Mouse (Mus musculus) lung, embryonic 16.5 days (tissue): ENCODE measurements at regions not wholly inside any gene's neighbourhood (a gene's known extent, or its start where the extent isn't known, plus 50 kb on each side); places are given as distances from the start of the nearest gene placed in this dataset.

Experiments used
- ATAC-seq: fragments of 200-750 bp; cut with Nextera tagmentation; 2 replicates; pipeline ENCODE4 v1.8.0; 2017; ENCODE audit warnings: low read depth, mild to moderate bottlenecking, moderate library complexity
- H3K27ac ChIP-seq: fragments of 300-500 bp; sonication (generic); 2 replicates; pipeline ENCODE4 v1.5.1; 2014; ENCODE audit warnings: mild to moderate bottlenecking, control low read depth, low read length
- H3K27me3 ChIP-seq: fragments of 300-500 bp; sonication (generic); 2 replicates; pipeline ENCODE4 v1.6.1; 2014; ENCODE audit warnings: low read depth, low read length, mixed read lengths; ENCODE audit not compliant: control insufficient read depth, insufficient read depth
- H3K36me3 ChIP-seq: fragments of 300-500 bp; sonication (generic); 2 replicates; pipeline ENCODE4 v1.6.1; 2014; ENCODE audit warnings: low read length; ENCODE audit not compliant: control insufficient read depth, insufficient read depth
- H3K4me1 ChIP-seq: fragments of 300-500 bp; sonication (generic); replicated peaks from 2 replicates; pipeline ENCODE4 v1.6.1; 2014; ENCODE audit warnings: low read length, mixed read lengths; ENCODE audit not compliant: control insufficient read depth, insufficient read depth
- H3K4me2 ChIP-seq: fragments of 300-500 bp; sonication (generic); 2 replicates; pipeline ENCODE4 v1.6.1; 2014; ENCODE audit warnings: low read depth, low read length, control low read depth
- H3K4me3 ChIP-seq: fragments of 300-500 bp; sonication (generic); 2 replicates; pipeline ENCODE4 v1.5.1; 2014; ENCODE audit warnings: mild to moderate bottlenecking, low read length, control low read depth
- H3K9ac ChIP-seq: fragments of 300-500 bp; sonication (generic); 2 replicates; pipeline ENCODE4 v1.6.1; 2014; ENCODE audit warnings: low read length, control low read depth
- H3K9me3 ChIP-seq: fragments of 300-500 bp; sonication (generic); 2 replicates; pipeline ENCODE4 v1.6.1; 2016; ENCODE audit warnings: low read length; ENCODE audit not compliant: control insufficient read depth
- WGBS: fragments of 180-500 bp; shearing (Covaris S2); extraction: QIAGEN DNeasy Blood & Tissue Kit; methylation state at CpG from one replicate; pipeline ENCODE4 v1.1.7; 2014; 5-methylcytosine and 5-hydroxymethylcytosine counted together

- Histone ChIP-seq H3K9ac (peak overlapping the region; percentile 42), H3K27ac (0 out of 2 replicates have a peak overlapping the region, but pooled peaks have one; percentile 4), H3K4me2 (peak overlapping the region; percentile 50), H3K36me3 (no peaks in the 10 kb centered on the region), H3K4me3 (peak overlapping the region; percentile 21), H3K9me3 (no peaks in the 10 kb centered on the region), H3K27me3 (no peaks in the 10 kb centered on the region), H3K4me1 (peaks cover 7% of the 10 kb centered on the region; the same call in 1 of the 2 replicates)
- WGBS = 10% methylated on average over 13 of the region's 13 CpGs
- ATAC-seq = peak; percentile 73
These were observed 483.8 kb upstream of the Fam92a start for GRCm38 (mm10) chr4:12655457-12656228.

- Histone ChIP-seq H3K9ac (peak overlapping the region; percentile 42), H3K27ac (no peak overlapping the region)
These were observed 483.0 kb upstream of the Fam92a start for GRCm38 (mm10) chr4:12654568-12655456.

DNA sequence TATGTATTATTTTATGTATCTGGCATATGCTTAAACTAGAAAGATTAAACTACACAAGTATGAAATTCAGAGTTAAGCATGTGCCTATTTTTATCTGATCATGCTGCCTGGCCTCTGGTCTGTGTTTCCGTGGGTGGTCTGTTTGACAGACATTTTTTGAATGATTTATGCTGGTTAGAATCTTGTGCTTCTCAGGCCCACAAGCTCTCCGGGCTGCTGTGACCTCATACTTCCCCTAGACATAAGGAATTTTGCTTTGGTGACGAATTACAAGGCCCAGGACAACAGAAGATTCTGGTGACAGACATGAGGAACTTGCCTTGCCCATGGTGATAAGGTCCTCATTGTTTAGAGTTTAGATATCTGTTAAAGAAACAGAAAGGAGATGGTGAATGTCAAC, 475.9 kb upstream of the Fam92a start:
- Histone ChIP-seq H3K4me1 (no peaks in the 10 kb centered on the region), H3K9ac (no peak overlapping the region), H3K27ac (no peak overlapping the region), H3K9me3 (no peaks in the 10 kb centered on the region), H3K36me3 (no peaks in the 10 kb centered on the region), H3K4me3 (no peak overlapping the region), H3K4me2 (no peak overlapping the region), H3K27me3 (no peaks in the 10 kb centered on the region)
- WGBS = 22% methylated on average over 3 of the region's 3 CpGs
- peak; percentile 43; the same call in 1 of the 2 replicates for ATAC-seq

More at GRCm38 (mm10) chr4:12654568-12655456, 483.0 kb upstream of the Fam92a start:
- H3K4me1 ChIP-seq = peaks cover 7% of the 10 kb centered on the region; the same call in 1 of the 2 replicates
- no peaks in the 10 kb centered on the region for H3K27me3 ChIP-seq
- no peaks in the 10 kb centered on the region for H3K9me3 ChIP-seq
- peak; percentile 51; the same call in 1 of the 2 replicates for ATAC-seq
- H3K4me2 ChIP-seq = peak overlapping the region; percentile 50
- H3K4me3 ChIP-seq = peak overlapping the region; percentile 21
- H3K36me3 ChIP-seq = no peaks in the 10 kb centered on the region
- WGBS = 33% methylated on average over 12 of the region's 12 CpGs

DNA sequence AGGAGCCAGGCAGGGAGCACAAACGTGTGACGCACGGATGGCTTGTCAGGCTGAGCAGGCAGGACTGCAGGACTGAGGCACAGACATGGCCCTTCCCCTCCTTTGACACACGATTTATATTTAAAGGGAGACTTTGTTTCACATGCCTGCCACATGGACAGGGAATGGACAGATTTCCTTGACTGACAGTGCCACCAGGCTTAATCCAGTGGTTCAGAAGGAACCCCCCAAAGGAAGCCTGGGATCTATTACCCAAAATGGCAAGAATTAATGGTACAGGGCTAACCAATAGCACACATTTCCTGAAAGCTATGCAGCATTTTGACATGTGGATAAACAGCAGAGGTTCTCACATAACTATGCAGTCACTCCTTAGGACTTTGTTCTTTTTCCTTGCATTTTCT, 470.7 kb upstream of the Fam92a start:
- no peaks in the 10 kb centered on the region for H3K36me3 ChIP-seq
- ATAC-seq = peak; percentile 47; the same call in 1 of the 2 replicates
- H3K4me3 ChIP-seq = no peak overlapping the region
- H3K4me1 ChIP-seq = no peaks in the 10 kb centered on the region
- H3K27ac ChIP-seq = no peak overlapping the region
- H3K27me3 ChIP-seq = no peaks in the 10 kb centered on the region
- no peak overlapping the region for H3K9ac ChIP-seq
- H3K4me2 ChIP-seq = no peak overlapping the region
- WGBS = 23% methylated on average over 4 of the region's 4 CpGs
- H3K9me3 ChIP-seq = no peaks in the 10 kb centered on the region

- Histone ChIP-seq H3K9me3 (no peaks in the 10 kb centered on the region), H3K27ac (no peak overlapping the region), H3K4me2 (no peak overlapping the region), H3K36me3 (no peaks in the 10 kb centered on the region), H3K4me3 (no peak overlapping the region), H3K4me1 (peaks cover 2% of the 10 kb centered on the region; the same call in 1 of the 2 replicates), H3K27me3 (no peaks in the 10 kb centered on the region), H3K9ac (no peak overlapping the region)
- WGBS = 46% methylated on average over 2 of the region's 2 CpGs
- peak; percentile 38; the same call in 1 of the 2 replicates for ATAC-seq
These were observed 457.6 kb upstream of the Fam92a start for GRCm38 (mm10) chr4:12629375-12629821.

DNA sequence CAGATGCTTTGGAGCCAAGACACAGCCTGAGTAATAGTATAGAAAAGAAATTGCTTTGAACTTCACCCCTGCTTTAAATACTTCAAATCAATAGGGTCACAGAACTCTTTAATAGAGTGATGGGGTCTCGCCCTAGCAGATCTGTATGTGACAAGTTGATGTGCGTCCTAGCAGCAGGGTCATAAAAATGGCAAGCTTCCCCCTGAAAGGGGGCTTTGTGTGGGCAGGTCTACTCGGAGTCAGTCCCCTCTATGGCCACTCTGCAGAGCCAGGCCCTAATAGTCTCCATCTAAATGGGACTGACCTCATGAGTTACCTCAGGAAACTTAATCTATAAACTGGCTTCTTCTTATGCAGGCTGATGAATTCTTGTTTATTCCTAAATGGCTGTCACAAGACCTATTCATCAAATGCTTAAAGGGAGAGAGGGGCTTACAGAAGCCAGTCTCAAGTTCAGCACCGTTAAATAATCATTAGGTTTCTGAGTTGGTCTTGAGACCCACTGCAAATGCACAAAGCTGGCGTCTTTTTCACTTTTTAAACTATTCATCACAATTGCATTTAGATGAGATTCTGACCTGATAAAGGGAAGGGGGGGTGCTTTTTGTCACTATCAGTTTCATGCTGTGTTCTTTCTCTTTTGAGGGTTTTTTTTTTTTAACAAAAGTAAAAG, 457.0 kb upstream of the Fam92a start:
- no peaks in the 10 kb centered on the region for H3K27me3 ChIP-seq
- H3K9me3 ChIP-seq = no peaks in the 10 kb centered on the region
- ATAC-seq = no peak
- peaks cover 2% of the 10 kb centered on the region; the same call in 1 of the 2 replicates for H3K4me1 ChIP-seq
- H3K36me3 ChIP-seq = no peaks in the 10 kb centered on the region
- H3K4me2 ChIP-seq = no peak overlapping the region
- no peak overlapping the region for H3K27ac ChIP-seq
- no peak overlapping the region for H3K9ac ChIP-seq
- WGBS = 43% methylated on average over 5 of the region's 5 CpGs
- H3K4me3 ChIP-seq = no peak overlapping the region

- Histone ChIP-seq H3K27ac (no peak overlapping the region), H3K36me3 (no peaks in the 10 kb centered on the region), H3K4me3 (no peak overlapping the region), H3K4me1 (peaks cover 2% of the 10 kb centered on the region; the same call in 1 of the 2 replicates), H3K4me2 (no peak overlapping the region), H3K27me3 (no peaks in the 10 kb centered on the region), H3K9ac (no peak overlapping the region), H3K9me3 (no peaks in the 10 kb centered on the region)
- no peak for ATAC-seq
- 63% methylated on average over 5 of the region's 5 CpGs for WGBS
These were observed 455.5 kb upstream of the Fam92a start for GRCm38 (mm10) chr4:12627158-12627871.

DNA sequence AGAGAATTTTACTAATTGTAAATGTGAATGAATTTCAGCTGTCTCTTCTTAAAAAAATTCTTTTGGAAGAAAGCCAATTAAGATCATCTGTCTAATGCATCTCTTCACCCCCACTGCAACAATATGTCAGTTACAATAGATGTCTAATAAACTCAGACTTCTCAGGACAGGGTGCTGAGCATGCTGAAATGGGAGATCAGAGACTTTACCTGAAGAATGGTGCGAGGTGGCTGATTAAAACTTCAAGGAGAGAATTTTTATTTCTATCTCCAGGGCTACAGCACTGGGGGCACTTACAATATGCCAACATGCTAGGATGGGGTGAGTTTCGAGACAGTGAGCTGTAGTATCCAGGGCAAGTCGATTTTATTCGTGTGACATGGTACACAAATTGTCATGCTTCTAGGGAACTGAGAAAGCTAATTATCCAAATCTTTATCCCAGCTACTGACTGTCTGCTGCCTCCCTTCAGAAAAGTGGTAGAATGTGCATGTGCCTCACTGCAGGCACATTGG, 449.0 kb upstream of the Fam92a start:
- Histone ChIP-seq H3K27me3 (no peaks in the 10 kb centered on the region), H3K27ac (no peak overlapping the region), H3K36me3 (no peaks in the 10 kb centered on the region), H3K9ac (no peak overlapping the region), H3K4me3 (no peak overlapping the region), H3K4me2 (no peak overlapping the region), H3K4me1 (no peaks in the 10 kb centered on the region), H3K9me3 (no peaks in the 10 kb centered on the region)
- no peak for ATAC-seq
- whole genome bisulfite sequencing = 80% methylated on average over 4 of the region's 4 CpGs
